Mouse (Mus musculus): ENCODE data around the gene Gse1. TPM values are rescaled to one million over a fixed set of nuclear protein-coding genes. Genes with fewer than 3 reads are reported as not detected.
A peak's percentile ranks its signal among the peaks of the same experiment; 100 is the strongest.

The Gse1 gene
- polyA plus RNA-seq, 1 experiment from 2014 or later: 25.3 TPM

- Histone ChIP-seq H3K9me3 (ENCODE audit: control insufficient read depth, low read length) (no peaks in the 10 kb centered on the region), H3K4me3 (ENCODE audit: low read depth, low read length) (no peak overlapping the region), H3K27ac (ENCODE audit: low read depth, low read length) (peak overlapping the region; percentile 74), H3K4me1 (replicated peaks; ENCODE audit: control insufficient read depth, insufficient read depth, low read length) (peaks cover 71% of the 10 kb centered on the region), H3K27me3 (replicated peaks; ENCODE audit: control insufficient read depth, insufficient read depth, low read length) (peaks cover 4% of the 10 kb centered on the region; the same call in 1 of the 2 replicates), H3K36me3 (ENCODE audit: control insufficient read depth, insufficient read depth, low read length) (no peaks in the 10 kb centered on the region), H3K4me2 (peak overlapping the region; percentile 48), H3K9ac (ENCODE audit: low read depth, low read length) (0 out of 2 replicates have a peak overlapping the region, but pooled peaks have one; percentile 30)
- peak; percentile 73 for DNase-seq (ENCODE audit: low spot score)
- peak; percentile 40; the same call in 1 of the 2 replicates for ATAC-seq (replicated peaks; ENCODE audit: low FRiP score)
- 19% methylated on average over 33 of the region's 33 CpGs for WGBS
These were observed 188.5 kb downstream of the Gse1 start for GRCm38 (mm10) chr8:120416522-120417394.

GRCm38 (mm10) chr8:120418188-120418587 lies 189.9 kb downstream of the Gse1 start:
- Histone ChIP-seq H3K27ac (ENCODE audit: low read depth, low read length) (no peak overlapping the region), H3K36me3 (ENCODE audit: control insufficient read depth, insufficient read depth, low read length) (no peaks in the 10 kb centered on the region), H3K4me3 (ENCODE audit: low read depth, low read length) (no peak overlapping the region), H3K4me1 (replicated peaks; ENCODE audit: control insufficient read depth, insufficient read depth, low read length) (peaks cover 81% of the 10 kb centered on the region), H3K4me2 (no peak overlapping the region), H3K9ac (ENCODE audit: low read depth, low read length) (no peak overlapping the region), H3K27me3 (replicated peaks; ENCODE audit: control insufficient read depth, insufficient read depth, low read length) (peaks cover 4% of the 10 kb centered on the region; the same call in 1 of the 2 replicates), H3K9me3 (ENCODE audit: control insufficient read depth, low read length) (no peaks in the 10 kb centered on the region)
- no peak for DNase-seq (ENCODE audit: low spot score)
- WGBS: 58% methylated on average over 5 of the region's 5 CpGs
- ATAC-seq (replicated peaks; ENCODE audit: low FRiP score): no peak

GRCm38 (mm10) chr8:120419675-120420074 lies 191.4 kb downstream of the Gse1 start:
- Histone ChIP-seq H3K9ac (ENCODE audit: low read depth, low read length) (no peak overlapping the region; the same call in 1 of the 2 replicates), H3K36me3 (ENCODE audit: control insufficient read depth, insufficient read depth, low read length) (no peaks in the 10 kb centered on the region), H3K4me3 (ENCODE audit: low read depth, low read length) (no peak overlapping the region), H3K4me2 (no peak overlapping the region), H3K27me3 (replicated peaks; ENCODE audit: control insufficient read depth, insufficient read depth, low read length) (no peaks in the 10 kb centered on the region), H3K4me1 (replicated peaks; ENCODE audit: control insufficient read depth, insufficient read depth, low read length) (peaks cover 92% of the 10 kb centered on the region), H3K27ac (ENCODE audit: low read depth, low read length) (no peak overlapping the region), H3K9me3 (ENCODE audit: control insufficient read depth, low read length) (no peaks in the 10 kb centered on the region)
- 77% methylated on average over 9 of the region's 9 CpGs for WGBS
- ATAC-seq (replicated peaks; ENCODE audit: low FRiP score) (no peak), DNase-seq (ENCODE audit: low spot score) (no peak)

- Histone ChIP-seq H3K27ac (ENCODE audit: low read depth, low read length) (no peak overlapping the region), H3K36me3 (ENCODE audit: control insufficient read depth, insufficient read depth, low read length) (no peaks in the 10 kb centered on the region), H3K27me3 (replicated peaks; ENCODE audit: control insufficient read depth, insufficient read depth, low read length) (no peaks in the 10 kb centered on the region), H3K9ac (ENCODE audit: low read depth, low read length) (no peak overlapping the region), H3K9me3 (ENCODE audit: control insufficient read depth, low read length) (no peaks in the 10 kb centered on the region), H3K4me2 (no peak overlapping the region), H3K4me1 (replicated peaks; ENCODE audit: control insufficient read depth, insufficient read depth, low read length) (peaks cover 98% of the 10 kb centered on the region), H3K4me3 (ENCODE audit: low read depth, low read length) (no peak overlapping the region)
- 32% methylated on average over 5 of the region's 5 CpGs for WGBS
- DNase-seq (ENCODE audit: low spot score) (no peak), ATAC-seq (replicated peaks; ENCODE audit: low FRiP score) (peak; percentile 10; the same call in 1 of the 2 replicates)
These were observed 192.0 kb downstream of the Gse1 start for GRCm38 (mm10) chr8:120420226-120420625.

- no peak overlapping the region for H3K4me2 ChIP-seq
- no peak for DNase-seq (ENCODE audit: low spot score)
- H3K9me3 ChIP-seq (ENCODE audit: control insufficient read depth, low read length): no peaks in the 10 kb centered on the region
- no peaks in the 10 kb centered on the region for H3K27me3 ChIP-seq (replicated peaks; ENCODE audit: control insufficient read depth, insufficient read depth, low read length)
- H3K36me3 ChIP-seq (ENCODE audit: control insufficient read depth, insufficient read depth, low read length): no peaks in the 10 kb centered on the region
- WGBS: 24% methylated on average over 9 of the region's 9 CpGs
- H3K4me1 ChIP-seq (replicated peaks; ENCODE audit: control insufficient read depth, insufficient read depth, low read length): peaks cover 100% of the 10 kb centered on the region
- H3K27ac ChIP-seq (ENCODE audit: low read depth, low read length): no peak overlapping the region; the same call in 1 of the 2 replicates
- no peak overlapping the region for H3K4me3 ChIP-seq (ENCODE audit: low read depth, low read length)
- ATAC-seq (replicated peaks; ENCODE audit: low FRiP score): no peak
- H3K9ac ChIP-seq (ENCODE audit: low read depth, low read length): no peak overlapping the region
These were observed 193.4 kb downstream of the Gse1 start for GRCm38 (mm10) chr8:120421638-120422037.

GRCm38 (mm10) chr8:120422236-120422635 lies 194.0 kb downstream of the Gse1 start:
- Histone ChIP-seq H3K27ac (ENCODE audit: low read depth, low read length) (no peak overlapping the region), H3K4me3 (ENCODE audit: low read depth, low read length) (no peak overlapping the region), H3K4me2 (no peak overlapping the region), H3K27me3 (replicated peaks; ENCODE audit: control insufficient read depth, insufficient read depth, low read length) (no peaks in the 10 kb centered on the region), H3K9me3 (ENCODE audit: control insufficient read depth, low read length) (no peaks in the 10 kb centered on the region), H3K9ac (ENCODE audit: low read depth, low read length) (no peak overlapping the region), H3K36me3 (ENCODE audit: control insufficient read depth, insufficient read depth, low read length) (no peaks in the 10 kb centered on the region), H3K4me1 (replicated peaks; ENCODE audit: control insufficient read depth, insufficient read depth, low read length) (peaks cover 100% of the 10 kb centered on the region)
- WGBS: 80% methylated on average over 8 of the region's 8 CpGs
- ATAC-seq (replicated peaks; ENCODE audit: low FRiP score): no peak
- DNase-seq (ENCODE audit: low spot score): no peak

GRCm38 (mm10) chr8:120423576-120423975 lies 195.3 kb downstream of the Gse1 start:
- no peak for DNase-seq (ENCODE audit: low spot score)
- ATAC-seq (replicated peaks; ENCODE audit: low FRiP score): no peak
- Histone ChIP-seq H3K9ac (ENCODE audit: low read depth, low read length) (no peak overlapping the region), H3K9me3 (ENCODE audit: control insufficient read depth, low read length) (no peaks in the 10 kb centered on the region), H3K4me1 (replicated peaks; ENCODE audit: control insufficient read depth, insufficient read depth, low read length) (peaks cover 95% of the 10 kb centered on the region), H3K36me3 (ENCODE audit: control insufficient read depth, insufficient read depth, low read length) (no peaks in the 10 kb centered on the region), H3K4me3 (ENCODE audit: low read depth, low read length) (no peak overlapping the region), H3K27me3 (replicated peaks; ENCODE audit: control insufficient read depth, insufficient read depth, low read length) (no peaks in the 10 kb centered on the region), H3K4me2 (no peak overlapping the region), H3K27ac (ENCODE audit: low read depth, low read length) (0 out of 2 replicates have a peak overlapping the region, but pooled peaks have one; percentile 14)
- WGBS: 27% methylated on average over 7 of the region's 7 CpGs

GRCm38 (mm10) chr8:120424829-120425198 lies 196.6 kb downstream of the Gse1 start:
- peaks cover 82% of the 10 kb centered on the region for H3K4me1 ChIP-seq (replicated peaks; ENCODE audit: control insufficient read depth, insufficient read depth, low read length)
- peak overlapping the region; percentile 35; the same call in 1 of the 2 replicates for H3K27ac ChIP-seq (ENCODE audit: low read depth, low read length)

More at GRCm38 (mm10) chr8:120424829-120425198, 196.6 kb downstream of the Gse1 start:
- no peaks in the 10 kb centered on the region for H3K9me3 ChIP-seq (ENCODE audit: control insufficient read depth, low read length)
- ATAC-seq (replicated peaks; ENCODE audit: low FRiP score): no peak
- whole genome bisulfite sequencing: 55% methylated on average over 4 of the region's 4 CpGs
- no peaks in the 10 kb centered on the region for H3K36me3 ChIP-seq (ENCODE audit: control insufficient read depth, insufficient read depth, low read length)
- no peak overlapping the region for H3K4me3 ChIP-seq (ENCODE audit: low read depth, low read length)
- H3K27me3 ChIP-seq (replicated peaks; ENCODE audit: control insufficient read depth, insufficient read depth, low read length): no peaks in the 10 kb centered on the region
- DNase-seq (ENCODE audit: low spot score): no peak
- no peak overlapping the region for H3K9ac ChIP-seq (ENCODE audit: low read depth, low read length)
- no peak overlapping the region for H3K4me2 ChIP-seq

Measured in liver, embryonic 11.5 days (tissue).